Mouse (Mus musculus) midbrain, embryonic 14.5 days (tissue): ENCODE results near the gene Medag. TPM values are rescaled to one million over a fixed set of nuclear protein-coding genes. Genes with fewer than 3 reads are reported as not detected.

ENCODE experiments used
- ATAC-seq: fragments of 200-750 bp; cut with Nextera tagmentation; 2 replicates; pipeline ENCODE4 v1.8.0; 2017; ENCODE audit warnings: moderate number of reproducible peaks, moderate library complexity; ENCODE audit not compliant: low FRiP score, low TSS enrichment
- DNase-seq: peaks from one replicate; pipeline ENCODE4 v3.0.0-alpha.2; 2015
- H3K27ac ChIP-seq: fragments of 300-500 bp; sonication (generic); replicated peaks from 2 replicates; pipeline ENCODE4 v1.5.1; 2014; ENCODE audit warnings: mild to moderate bottlenecking, low read depth, low read length, moderate library complexity
- H3K27me3 ChIP-seq: fragments of 300-500 bp; sonication (generic); 2 replicates; pipeline ENCODE4 v1.6.1; 2014; ENCODE audit warnings: low read length, control low read depth, mixed read lengths; ENCODE audit not compliant: control insufficient read depth, insufficient read depth
- H3K36me3 ChIP-seq: fragments of 300-500 bp; sonication (generic); 2 replicates; pipeline ENCODE4 v1.6.1; 2014; ENCODE audit warnings: low read length, control low read depth; ENCODE audit not compliant: control insufficient read depth, insufficient read depth
- H3K4me1 ChIP-seq: fragments of 300-500 bp; sonication (generic); 2 replicates; pipeline ENCODE4 v1.6.1; 2014; ENCODE audit warnings: mild to moderate bottlenecking, antibody characterized with exemption, low read length, control low read depth; ENCODE audit not compliant: control insufficient read depth, insufficient read depth
- H3K4me2 ChIP-seq: fragments of 300-500 bp; sonication (generic); 2 replicates; pipeline ENCODE4 v1.6.1; 2014; ENCODE audit warnings: mild to moderate bottlenecking, low read length, moderate library complexity
- H3K4me3 ChIP-seq: fragments of 300-500 bp; sonication (generic); replicated peaks from 2 replicates; pipeline ENCODE4 v1.5.1; 2014; ENCODE audit warnings: low read depth, low read length
- H3K9ac ChIP-seq: fragments of 300-500 bp; sonication (generic); replicated peaks from 2 replicates; pipeline ENCODE4 v1.6.1; 2014; ENCODE audit warnings: mild to moderate bottlenecking, low read length, moderate library complexity
- H3K9me3 ChIP-seq: fragments of 300-500 bp; sonication (generic); 2 replicates; pipeline ENCODE4 v1.6.1; 2016; ENCODE audit warnings: low read length, control low read depth, mixed read lengths; ENCODE audit not compliant: control insufficient read depth
- WGBS: fragments of 180-500 bp; shearing (Covaris S2); extraction: QIAGEN DNeasy Blood & Tissue Kit; methylation state at CpG from one replicate; pipeline ENCODE4 v1.1.7; 2014; 5-methylcytosine and 5-hydroxymethylcytosine counted together
- polyA plus RNA-seq: library from polyadenylated mRNA; unstranded; fragments of >200 nt; fragmentation: Nextera tagmentation; extraction: Ambion mirVana; gene quantifications from 2 replicates; pipeline ENCODE4 v1.2.1, GENCODE M21; 2014

The Medag gene
- polyA plus RNA-seq, 1 experiment from 2014 or later = 5.9 TPM

- Histone ChIP-seq H3K27me3 (no peaks in the 10 kb centered on the region), H3K27ac (no peak overlapping the region), H3K36me3 (no peaks in the 10 kb centered on the region), H3K4me2 (no peak overlapping the region), H3K9me3 (no peaks in the 10 kb centered on the region), H3K9ac (no peak overlapping the region), H3K4me1 (no peaks in the 10 kb centered on the region), H3K4me3 (no peak overlapping the region)
- DNase-seq (no peak), ATAC-seq (no peak)
- WGBS = 59% methylated on average over 18 of the region's 18 CpGs
Measured at GRCm38 (mm10) chr5:149391574-149392375, 19.8 kb upstream of the Medag start.

GRCm38 (mm10) chr5:149392420-149392988 lies 19.0 kb upstream of the Medag start:
- H3K27me3 ChIP-seq = no peaks in the 10 kb centered on the region
- no peak overlapping the region for H3K9ac ChIP-seq
- DNase-seq = no peak
- no peaks in the 10 kb centered on the region for H3K9me3 ChIP-seq
- H3K36me3 ChIP-seq = no peaks in the 10 kb centered on the region
- H3K4me2 ChIP-seq = no peak overlapping the region
- H3K4me1 ChIP-seq = no peaks in the 10 kb centered on the region
- no peak overlapping the region for H3K27ac ChIP-seq
- 78% methylated on average over 6 of the region's 6 CpGs for WGBS
- H3K4me3 ChIP-seq = no peak overlapping the region
- ATAC-seq = no peak

- no peaks in the 10 kb centered on the region for H3K4me1 ChIP-seq
- H3K27ac ChIP-seq = no peak overlapping the region
- H3K36me3 ChIP-seq = no peaks in the 10 kb centered on the region
- DNase-seq (no peak), ATAC-seq (no peak)
- H3K27me3 ChIP-seq = no peaks in the 10 kb centered on the region
- H3K4me2 ChIP-seq = no peak overlapping the region
- WGBS = 90% methylated on average over 7 of the region's 7 CpGs
- H3K4me3 ChIP-seq = no peak overlapping the region
- peaks cover 3% of the 10 kb centered on the region; the same call in 1 of the 2 replicates for H3K9me3 ChIP-seq
- H3K9ac ChIP-seq = no peak overlapping the region
Measured at GRCm38 (mm10) chr5:149401446-149401975, 10.0 kb upstream of the Medag start.

GRCm38 (mm10) chr5:149402029-149402428 lies 9.5 kb upstream of the Medag start:
- Histone ChIP-seq H3K9ac (no peak overlapping the region), H3K9me3 (peaks cover 3% of the 10 kb centered on the region; the same call in 1 of the 2 replicates), H3K4me2 (no peak overlapping the region), H3K27me3 (no peaks in the 10 kb centered on the region), H3K36me3 (no peaks in the 10 kb centered on the region), H3K4me1 (no peaks in the 10 kb centered on the region), H3K4me3 (no peak overlapping the region), H3K27ac (no peak overlapping the region)
- ATAC-seq (no peak), DNase-seq (no peak)
- 92% methylated on average over 10 of the region's 10 CpGs for WGBS

GRCm38 (mm10) chr5:149403386-149403785 lies 8.2 kb upstream of the Medag start:
- 67% methylated on average over 5 of the region's 5 CpGs for WGBS
- no peaks in the 10 kb centered on the region for H3K27me3 ChIP-seq
- H3K36me3 ChIP-seq = no peaks in the 10 kb centered on the region
- peaks cover 3% of the 10 kb centered on the region; the same call in 1 of the 2 replicates for H3K9me3 ChIP-seq
- DNase-seq (peak; percentile 43), ATAC-seq (no peak)
- H3K4me2 ChIP-seq = no peak overlapping the region
- no peak overlapping the region for H3K9ac ChIP-seq
- H3K4me1 ChIP-seq = no peaks in the 10 kb centered on the region
- no peak overlapping the region for H3K27ac ChIP-seq
- H3K4me3 ChIP-seq = no peak overlapping the region

GRCm38 (mm10) chr5:149404710-149405109 lies 6.8 kb upstream of the Medag start:
- H3K36me3 ChIP-seq = no peaks in the 10 kb centered on the region
- WGBS = 80% methylated on average over 5 of the region's 5 CpGs
- H3K4me2 ChIP-seq = no peak overlapping the region
- no peaks in the 10 kb centered on the region for H3K27me3 ChIP-seq
- no peak overlapping the region for H3K4me3 ChIP-seq
- no peak overlapping the region for H3K27ac ChIP-seq
- H3K9ac ChIP-seq = no peak overlapping the region
- H3K9me3 ChIP-seq = peaks cover 3% of the 10 kb centered on the region; the same call in 1 of the 2 replicates
- H3K4me1 ChIP-seq = no peaks in the 10 kb centered on the region
- no peak for DNase-seq
- no peak for ATAC-seq

- Histone ChIP-seq H3K27ac (no peak overlapping the region), H3K4me2 (no peak overlapping the region), H3K9ac (no peak overlapping the region), H3K4me3 (no peak overlapping the region), H3K36me3 (no peaks in the 10 kb centered on the region), H3K27me3 (no peaks in the 10 kb centered on the region), H3K4me1 (peaks cover 9% of the 10 kb centered on the region), H3K9me3 (peaks cover 3% of the 10 kb centered on the region; the same call in 1 of the 2 replicates)
- ATAC-seq (no peak), DNase-seq (no peak)
- 70% methylated on average over 8 of the region's 8 CpGs for WGBS
Measured at GRCm38 (mm10) chr5:149406791-149407276, 4.7 kb upstream of the Medag start.

- DNase-seq = no peak
- 90% methylated on average over 3 of the region's 3 CpGs for WGBS
- no peaks in the 10 kb centered on the region for H3K27me3 ChIP-seq
- H3K4me3 ChIP-seq = no peak overlapping the region
- H3K9ac ChIP-seq = no peak overlapping the region
- no peak for ATAC-seq
- H3K4me1 ChIP-seq = peaks cover 15% of the 10 kb centered on the region
- no peak overlapping the region for H3K27ac ChIP-seq
- H3K9me3 ChIP-seq = no peaks in the 10 kb centered on the region
- H3K4me2 ChIP-seq = no peak overlapping the region
- no peaks in the 10 kb centered on the region for H3K36me3 ChIP-seq
Measured at GRCm38 (mm10) chr5:149409502-149409901, 2.0 kb upstream of the Medag start.
